Mouse (Mus musculus) lung, postnatal 0 days (tissue): ENCODE measurements around the gene Matn4. TPM values are rescaled to one million over a fixed set of nuclear protein-coding genes. Genes with fewer than 3 reads are reported as not detected.
A peak's percentile ranks its signal among the peaks of the same experiment; 100 is the strongest.

Experiments used
- ATAC-seq: fragments of 200-750 bp; cut with Nextera tagmentation; 2 replicates; pipeline ENCODE4 v1.8.0; 2017; ENCODE audit warnings: moderate library complexity
- DNase-seq: peaks from one replicate; pipeline ENCODE4 v3.0.0-alpha.2; 2016; ENCODE audit warnings: low spot score
- H3K27ac ChIP-seq: fragments of 300-500 bp; sonication (generic); 2 replicates; pipeline ENCODE4 v1.5.1; 2014; ENCODE audit warnings: antibody characterized with exemption, mild to moderate bottlenecking, low read length, mixed read lengths
- H3K27me3 ChIP-seq: fragments of 300-500 bp; sonication (generic); replicated peaks from 2 replicates; pipeline ENCODE4 v1.6.1; 2014; ENCODE audit warnings: low read length, mixed read lengths; ENCODE audit not compliant: insufficient read depth
- H3K36me3 ChIP-seq: fragments of 300-500 bp; sonication (generic); 2 replicates; pipeline ENCODE4 v1.6.1; 2014; ENCODE audit warnings: low read length, mixed read lengths; ENCODE audit not compliant: insufficient read depth
- H3K4me1 ChIP-seq: fragments of 300-500 bp; sonication (generic); 2 replicates; pipeline ENCODE4 v1.6.1; 2014; ENCODE audit warnings: antibody characterized with exemption, low read depth, low read length, mixed read lengths; ENCODE audit not compliant: insufficient read depth
- H3K4me2 ChIP-seq: fragments of 300-500 bp; sonication (generic); replicated peaks from 2 replicates; pipeline ENCODE4 v1.6.1; 2014; ENCODE audit warnings: low read depth, mild to moderate bottlenecking, low read length, moderate library complexity, mixed read lengths
- H3K4me3 ChIP-seq: fragments of 300-500 bp; sonication (generic); 2 replicates; pipeline ENCODE4 v1.5.1; 2014; ENCODE audit warnings: low read depth, low read length
- H3K9ac ChIP-seq: fragments of 300-500 bp; sonication (generic); replicated peaks from 2 replicates; pipeline ENCODE4 v1.6.1; 2014; ENCODE audit warnings: low read depth, mild to moderate bottlenecking
- H3K9me3 ChIP-seq: fragments of 300-500 bp; sonication (generic); 2 replicates; pipeline ENCODE4 v1.6.1; 2016; ENCODE audit warnings: low read length, mixed read lengths
- CTCF ChIP-seq: IDR thresholded peaks from 2 replicates; pipeline ENCODE4 v1.5.1; 2016; ENCODE audit warnings: antibody characterized with exemption, mild to moderate bottlenecking
- EP300 ChIP-seq: IDR thresholded peaks from 2 replicates; pipeline ENCODE4 v1.6.1; 2016; ENCODE audit warnings: antibody characterized with exemption, mild to moderate bottlenecking, control low read depth
- WGBS: fragments of 180-500 bp; shearing (Covaris S2); extraction: QIAGEN DNeasy Blood & Tissue Kit; methylation state at CpG from one replicate; pipeline ENCODE4 v1.1.7; 2014; 5-methylcytosine and 5-hydroxymethylcytosine counted together
- polyA plus RNA-seq: library from polyadenylated mRNA; unstranded; fragments of >200 nt; fragmentation: Nextera tagmentation; extraction: Ambion mirVana; gene quantifications from 2 replicates; pipeline ENCODE4 v1.2.1, GENCODE M21; 2015

Matn4 gene
- polyA plus RNA-seq, 1 experiment from 2014 or later, result 71.4 TPM

DNA sequence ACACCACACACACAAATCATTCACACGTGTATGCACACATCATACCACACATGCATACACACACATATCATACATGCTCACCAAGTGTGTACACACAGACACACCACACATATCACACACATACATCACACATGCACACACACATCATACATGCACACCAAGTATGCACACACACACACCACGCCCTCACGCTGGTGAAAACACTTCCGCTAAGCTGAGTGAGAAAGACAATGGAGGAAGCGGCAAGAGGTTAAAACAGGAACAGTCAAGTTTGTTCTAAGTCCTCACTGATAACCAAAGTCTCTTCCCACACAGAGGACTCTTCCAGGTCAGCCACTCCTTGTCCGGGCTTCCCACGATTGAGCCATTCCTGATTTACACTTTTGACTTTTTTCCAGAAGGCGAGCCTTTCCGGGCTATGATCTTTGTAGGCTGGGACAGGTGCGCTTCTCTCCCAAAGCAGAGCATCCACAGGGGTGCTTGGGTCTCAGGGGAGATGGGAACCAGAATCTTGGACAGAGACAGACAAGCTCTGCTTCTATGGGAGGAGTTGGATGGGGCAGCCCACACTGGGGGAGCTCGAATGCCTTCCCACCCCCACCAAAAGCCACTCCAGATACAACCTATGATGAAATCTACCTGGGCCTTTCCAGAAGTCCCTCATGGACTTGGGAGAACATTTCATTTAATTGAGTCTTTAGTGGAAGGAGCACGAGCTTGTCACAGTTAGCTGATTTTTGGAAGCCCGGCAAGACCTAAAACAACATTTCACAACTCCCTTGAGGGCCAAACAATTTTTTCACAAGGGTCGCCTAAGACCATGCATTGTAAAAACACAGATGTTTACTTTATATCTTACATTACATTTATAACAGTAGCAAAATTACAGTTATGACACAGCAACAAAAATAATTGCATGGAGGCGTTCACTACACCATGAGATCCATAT is 27.2 kb downstream of the Matn4 start:
- WGBS, result 68% methylated on average over 15 of the region's 15 CpGs
- TF ChIP-seq CTCF, result no peak
- no peak for TF ChIP-seq EP300
- no peak overlapping the region for H3K9ac ChIP-seq
- DNase-seq (no peak), ATAC-seq (no peak)
- no peaks in the 10 kb centered on the region for H3K27me3 ChIP-seq
- no peaks in the 10 kb centered on the region for H3K9me3 ChIP-seq
- no peak overlapping the region for H3K4me2 ChIP-seq
- H3K27ac ChIP-seq, result no peak overlapping the region
- H3K4me3 ChIP-seq, result no peak overlapping the region
- no peaks in the 10 kb centered on the region for H3K36me3 ChIP-seq
- no peaks in the 10 kb centered on the region for H3K4me1 ChIP-seq

GRCm38 (mm10) chr2:164373187-164373586 is 31.8 kb downstream of the Matn4 start:
- ATAC-seq (peak; percentile 48), DNase-seq (peak; percentile 58)
- H3K4me2 ChIP-seq, result no peak overlapping the region
- no peaks in the 10 kb centered on the region for H3K36me3 ChIP-seq
- no peaks in the 10 kb centered on the region for H3K27me3 ChIP-seq
- H3K4me3 ChIP-seq, result no peak overlapping the region
- H3K9me3 ChIP-seq, result no peaks in the 10 kb centered on the region
- no peak overlapping the region for H3K27ac ChIP-seq
- H3K4me1 ChIP-seq, result no peaks in the 10 kb centered on the region
- no peak for TF ChIP-seq CTCF
- no peak for TF ChIP-seq EP300
- H3K9ac ChIP-seq, result no peak overlapping the region
- WGBS, result 19% methylated on average over 4 of the region's 4 CpGs

DNA sequence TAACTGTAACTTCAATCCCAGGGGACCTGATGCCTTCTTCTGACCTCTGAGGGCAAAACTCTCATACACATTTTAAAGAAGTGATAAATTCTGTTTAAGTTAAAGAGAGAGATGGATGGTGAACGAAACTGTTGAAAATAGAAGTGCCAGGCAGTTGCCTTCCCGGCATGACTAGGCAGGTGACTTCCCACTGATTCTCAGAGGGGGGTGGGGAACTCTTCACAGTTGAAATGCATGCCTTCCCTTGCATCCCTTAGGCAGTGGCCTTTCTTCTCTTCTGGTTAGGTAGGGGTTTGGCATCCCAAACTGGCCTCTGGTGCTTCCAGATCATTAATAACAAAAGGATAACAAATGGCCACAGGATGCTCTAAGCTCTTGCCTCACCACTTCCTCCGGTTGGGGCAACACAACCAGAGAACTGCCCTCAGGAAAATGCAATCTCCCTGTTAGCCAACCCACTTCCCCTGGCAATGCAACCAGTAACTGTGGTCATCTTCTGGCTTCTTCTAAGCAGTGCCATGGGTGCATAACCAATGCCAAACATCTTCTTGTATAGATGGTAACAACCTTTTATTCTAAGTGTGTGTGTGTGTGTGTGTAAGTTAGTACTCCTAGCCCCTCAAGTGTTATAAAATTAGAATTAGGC is 32.4 kb downstream of the Matn4 start:
- Histone ChIP-seq H3K9ac (no peak overlapping the region), H3K36me3 (no peaks in the 10 kb centered on the region), H3K9me3 (no peaks in the 10 kb centered on the region), H3K4me2 (no peak overlapping the region), H3K27ac (no peak overlapping the region), H3K4me3 (no peak overlapping the region), H3K4me1 (no peaks in the 10 kb centered on the region), H3K27me3 (no peaks in the 10 kb centered on the region)
- ATAC-seq (no peak), DNase-seq (peak; percentile 13)
- 19% methylated on average over 3 of the region's 3 CpGs for WGBS
- TF ChIP-seq EP300 (no peak), CTCF (no peak)

DNA sequence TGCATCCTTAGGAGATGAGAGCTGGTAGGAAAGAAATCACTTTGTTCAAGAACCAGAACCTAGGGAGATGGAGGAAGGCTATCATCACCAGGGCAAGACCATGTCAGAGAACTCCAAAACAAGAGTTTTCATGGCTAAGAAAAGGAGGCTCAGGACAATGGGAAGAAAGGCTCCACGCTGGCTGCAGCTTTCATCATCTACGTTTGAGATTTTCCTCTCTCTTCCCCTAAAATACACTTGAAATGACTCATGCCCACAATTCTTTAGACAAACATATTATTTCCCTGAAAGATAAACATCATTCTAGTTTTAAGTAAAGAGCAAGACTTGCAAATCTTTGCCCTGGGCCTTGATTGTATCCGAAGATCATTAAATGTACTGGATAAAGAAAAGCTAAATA is 33.6 kb downstream of the Matn4 start:
- H3K36me3 ChIP-seq, result no peaks in the 10 kb centered on the region
- no peak for ATAC-seq
- no peak overlapping the region for H3K4me3 ChIP-seq
- no peak for DNase-seq
- H3K27ac ChIP-seq, result no peak overlapping the region
- no peak overlapping the region for H3K4me2 ChIP-seq
- WGBS, result 63% methylated on average over 3 of the region's 3 CpGs
- H3K9ac ChIP-seq, result no peak overlapping the region
- H3K4me1 ChIP-seq, result peaks cover 3% of the 10 kb centered on the region; the same call in 1 of the 2 replicates
- H3K27me3 ChIP-seq, result no peaks in the 10 kb centered on the region
- no peaks in the 10 kb centered on the region for H3K9me3 ChIP-seq
- no peak for TF ChIP-seq CTCF
- no peak for TF ChIP-seq EP300

GRCm38 (mm10) chr2:164368620-164369105 is 36.3 kb downstream of the Matn4 start:
- Histone ChIP-seq H3K4me3 (no peak overlapping the region), H3K9me3 (no peaks in the 10 kb centered on the region), H3K9ac (no peak overlapping the region), H3K36me3 (no peaks in the 10 kb centered on the region), H3K27me3 (no peaks in the 10 kb centered on the region), H3K4me1 (peaks cover 3% of the 10 kb centered on the region; the same call in 1 of the 2 replicates), H3K4me2 (no peak overlapping the region), H3K27ac (no peak overlapping the region)
- TF ChIP-seq CTCF (no peak), EP300 (no peak)
- ATAC-seq (no peak), DNase-seq (no peak)
- 64% methylated on average over 6 of the region's 6 CpGs for WGBS

DNA sequence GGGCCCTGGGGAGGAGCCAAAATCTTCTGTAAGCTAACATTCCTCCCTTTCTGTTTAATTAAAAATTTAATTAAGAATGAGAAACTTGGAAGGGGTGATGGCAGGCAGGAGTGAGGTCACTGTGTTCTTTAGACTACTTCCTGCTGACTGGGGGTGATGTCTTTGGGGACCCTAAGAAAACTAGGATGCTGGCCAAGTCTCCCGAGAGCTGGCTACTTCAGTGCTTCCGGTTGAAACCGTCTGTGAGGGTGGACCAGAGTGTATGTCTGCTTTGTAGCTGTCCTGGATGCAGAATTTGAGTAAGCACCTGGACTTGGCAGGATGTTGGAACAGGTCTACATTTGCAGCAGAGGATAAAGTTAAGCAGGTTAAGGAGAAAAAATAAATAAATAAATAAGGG is 38.0 kb downstream of the Matn4 start:
- Histone ChIP-seq H3K4me2 (no peak overlapping the region), H3K4me1 (peaks cover 3% of the 10 kb centered on the region; the same call in 1 of the 2 replicates), H3K36me3 (no peaks in the 10 kb centered on the region), H3K27ac (no peak overlapping the region), H3K9ac (no peak overlapping the region), H3K9me3 (no peaks in the 10 kb centered on the region), H3K4me3 (no peak overlapping the region), H3K27me3 (no peaks in the 10 kb centered on the region)
- TF ChIP-seq EP300 (no peak), CTCF (no peak)
- DNase-seq, result no peak
- WGBS, result 15% methylated on average over 3 of the region's 3 CpGs
- no peak for ATAC-seq
